Mouse (Mus musculus) adrenal gland, adult 8-10 months (tissue): ENCODE measurements around the gene Gm20865. TPM values are rescaled to one million over a fixed set of nuclear protein-coding genes. Genes with fewer than 3 reads are reported as not detected.
"Not testable (repeated sequence)": the region's sequence is repeated elsewhere in the genome, so short reads cannot be mapped to it uniquely, and the experiment has no call there.

Experiments used
- DNase-seq: peaks from one replicate; pipeline ENCODE4 v3.0.0; 2022
- total RNA-seq, 4 experiments: library from RNA; stranded (reverse); gene quantifications; 2 replicates each; pipeline ENCODE4 v1.2.4; 2022

The Gm20865 gene
- not detected for total RNA-seq

DNA sequence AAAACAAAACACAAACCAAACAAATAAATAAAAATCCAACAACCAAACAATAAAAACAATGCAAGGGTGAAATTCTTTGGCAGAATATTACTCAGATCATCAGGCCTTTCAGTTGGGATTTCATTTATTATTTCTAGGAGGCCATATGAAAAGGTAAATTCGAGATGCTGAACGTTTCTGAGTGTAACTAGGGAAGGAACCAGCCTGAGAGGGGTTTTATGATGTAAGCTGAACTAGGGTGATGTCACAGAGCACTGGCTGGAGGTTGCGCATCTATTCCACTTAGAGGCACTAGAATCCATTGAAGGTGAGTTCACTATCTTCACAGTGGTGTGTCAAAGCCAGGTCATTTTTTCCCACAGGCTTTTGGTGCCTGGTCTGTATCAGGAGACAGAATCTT, at the start of gene Gm20865:
Gm20865 (plus strand) TSS at position 301 of the 400 bp plus-strand sequence.
- not testable (repeated sequence) for DNase-seq

Other genes starting within 250 kb of the Gm20865 start
- gene Gm29866, start 247.9 kb upstream of the Gm20865 start, total RNA-seq: not detected
- not detected for gene Gm20909, start 77.0 kb upstream of the Gm20865 start, total RNA-seq